Mouse (Mus musculus) gonadal fat pad, adult 2 months (tissue): ENCODE data around the gene Fa2h. TPM values are rescaled to one million over a fixed set of nuclear protein-coding genes. Genes with fewer than 3 reads are reported as not detected.
A peak's percentile ranks its signal among the peaks of the same experiment; 100 is the strongest.

ENCODE experiments used
- DNase-seq: peaks from one replicate; pipeline ENCODE4 v3.0.0-alpha.2; 2012; ENCODE audit warnings: low read depth
- polyA plus RNA-seq: library from polyadenylated mRNA; depleted of rRNA; stranded (reverse); fragments of >200 nt; gene quantifications from 2 replicates; pipeline ENCODE4 v1.2.3, GENCODE M21; 2012; rRNA removed

Fa2h gene
- polyA plus RNA-seq, 1 experiment: 11.3 TPM

- peak; percentile 59 for DNase-seq
Observed at GRCm38 (mm10) chr8:111299821-111300568, 93.6 kb downstream of the Fa2h start, which contains the start of gene Rfwd3. TSS of gene Rfwd3 (minus strand) at chr8:111300222.

DNA sequence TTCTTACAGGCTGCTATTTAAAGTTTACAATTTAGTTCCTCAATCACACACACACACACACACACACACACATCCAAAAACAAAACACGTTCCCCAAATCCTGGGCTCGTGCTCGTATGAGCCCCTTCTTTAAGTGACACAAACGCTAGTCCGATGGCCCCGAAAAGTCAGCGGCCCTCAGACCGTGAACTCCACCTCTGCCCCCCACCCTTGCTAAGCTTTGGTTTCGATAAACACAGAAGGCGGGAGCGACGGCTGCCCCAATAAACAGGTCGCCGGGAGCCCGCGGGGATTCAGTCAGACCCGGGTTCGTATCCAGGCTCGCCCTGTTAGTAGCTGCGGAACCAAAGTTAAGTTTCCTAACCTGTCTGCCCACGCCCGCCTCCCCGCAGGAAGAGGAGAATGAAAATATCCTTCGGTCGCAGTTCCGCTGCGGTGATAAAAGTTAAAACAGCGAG lies 94.2 kb downstream of the Fa2h start:
- no peak for DNase-seq

DNA sequence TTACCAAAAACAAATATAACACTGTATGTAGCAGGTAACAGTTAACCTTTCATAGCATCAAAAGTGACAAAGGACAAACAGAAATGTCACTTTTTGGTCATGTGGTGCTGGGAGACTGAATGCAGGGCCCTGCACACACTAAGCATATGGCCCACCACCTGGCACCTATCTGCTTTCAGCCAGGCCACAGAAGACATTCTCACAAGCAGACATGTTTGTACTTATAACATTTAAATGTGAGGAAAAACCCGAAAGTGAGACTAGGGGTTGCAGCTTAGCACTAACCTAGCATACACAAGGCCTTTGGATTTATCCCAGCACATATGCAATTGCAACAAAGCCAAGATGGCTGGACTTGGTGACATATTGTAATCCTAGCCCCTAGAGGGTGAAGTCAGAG lies 95.6 kb downstream of the Fa2h start:
- DNase-seq: no peak

Other genes with a start within 250 kb of the Fa2h start
- gene Glg1, start 134.6 kb downstream of the Fa2h start, polyA plus RNA-seq: 39.1 and 43.4 TPM in 2 replicates
- 18.7 and 19.5 TPM in 2 replicates for gene Rfwd3, start 93.6 kb downstream of the Fa2h start, polyA plus RNA-seq
- gene Mlkl, start 55.6 kb downstream of the Fa2h start, polyA plus RNA-seq: 2.0 and 3.6 TPM in 2 replicates
- 13.0 and 14.0 TPM in 2 replicates for gene Wdr59, start 128.3 kb upstream of the Fa2h start, polyA plus RNA-seq
- gene Znrf1, start 142.3 kb upstream of the Fa2h start, polyA plus RNA-seq: 52.4 and 57.0 TPM in 2 replicates
- gene Ldhd, start 236.6 kb upstream of the Fa2h start, polyA plus RNA-seq: 371 and 461 TPM in 2 replicates
- 12.1 and 12.7 TPM in 2 replicates for gene Zfp1, start 249.6 kb upstream of the Fa2h start, polyA plus RNA-seq